Mouse (Mus musculus): Measurements from ENCODE around the gene Map2k7. TPM values are rescaled to one million over a fixed set of nuclear protein-coding genes. Genes with fewer than 3 reads are reported as not detected.

The Map2k7 gene
- polyA plus RNA-seq, 1 experiment from 2014 or later = 20.4 TPM

DNA sequence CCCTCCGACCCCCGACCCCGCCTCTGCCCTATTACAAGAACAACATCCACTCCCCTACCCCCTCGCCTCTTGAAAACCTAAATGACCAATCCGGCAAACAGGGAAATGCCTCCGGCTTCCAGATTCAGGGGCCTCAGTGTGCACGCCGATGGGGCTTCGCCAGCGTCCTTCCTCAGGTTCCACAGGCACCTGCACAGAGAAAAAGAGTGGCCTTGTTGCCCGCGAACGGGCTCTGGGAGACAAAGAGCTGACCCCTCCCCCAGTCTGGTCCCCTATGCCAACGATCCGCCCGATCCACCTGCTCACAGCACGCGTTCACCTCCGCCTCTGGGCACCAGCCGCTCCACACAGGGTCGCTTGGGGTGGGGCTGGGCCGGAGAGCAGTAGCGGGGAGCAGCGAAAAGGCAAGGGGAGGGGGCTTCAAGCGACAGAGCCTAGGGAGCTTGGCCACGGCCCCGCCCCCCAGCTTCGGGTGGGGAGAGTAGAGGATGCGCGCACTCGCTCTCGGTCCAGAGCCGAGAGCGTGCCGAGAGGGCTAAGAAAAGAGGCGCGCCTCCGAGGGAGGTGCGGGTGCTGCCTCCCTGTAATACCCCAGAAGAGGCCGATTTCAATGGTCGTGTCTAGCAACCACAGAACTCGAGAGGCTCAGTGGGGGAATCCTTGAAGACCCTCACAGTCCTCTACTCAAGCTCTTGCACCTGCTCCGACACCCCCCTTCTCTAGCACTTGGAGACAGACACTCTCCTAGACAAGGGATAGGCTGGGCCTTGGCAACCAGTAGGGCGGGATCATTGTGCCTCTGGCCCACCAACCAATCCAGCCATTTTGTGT lies 21.5 kb upstream of the Map2k7 start, which contains the start of gene Prr36:
Gene Prr36, minus strand, starts transcription at position 669 of the 831 bp plus-strand sequence.
- H3K36me3 ChIP-seq (ENCODE audit: control insufficient read depth, insufficient read depth, low read length) = no peaks in the 10 kb centered on the region
- H3K27me3 ChIP-seq (ENCODE audit: control insufficient read depth, insufficient read depth, low read length) = peaks cover 2% of the 10 kb centered on the region; the same call in 1 of the 2 replicates
- peaks cover 10% of the 10 kb centered on the region for H3K4me1 ChIP-seq (replicated peaks; ENCODE audit: control insufficient read depth, insufficient read depth, low read length)
- DNase-seq (ENCODE audit: low spot score) = peak; percentile 87
- peak within 1 kb of the TSS; percentile 78 for H3K4me2 ChIP-seq (replicated peaks; ENCODE audit: low read depth, low read length)
- peak within 1 kb of the TSS; percentile 83 for H3K27ac ChIP-seq (ENCODE audit: low read depth, low read length)
- WGBS = under 1% methylated on average over 39 of the region's 44 CpGs
- peak within 1 kb of the TSS; percentile 91 for H3K9ac ChIP-seq (ENCODE audit: low read depth, low read length)
- peak within 1 kb of the TSS; percentile 65 for H3K4me3 ChIP-seq (ENCODE audit: low read depth, low read length)
- H3K9me3 ChIP-seq (ENCODE audit: control insufficient read depth, low read length) = no peaks in the 10 kb centered on the region
- peak; percentile 92 for ATAC-seq (ENCODE audit: low FRiP score)

DNA sequence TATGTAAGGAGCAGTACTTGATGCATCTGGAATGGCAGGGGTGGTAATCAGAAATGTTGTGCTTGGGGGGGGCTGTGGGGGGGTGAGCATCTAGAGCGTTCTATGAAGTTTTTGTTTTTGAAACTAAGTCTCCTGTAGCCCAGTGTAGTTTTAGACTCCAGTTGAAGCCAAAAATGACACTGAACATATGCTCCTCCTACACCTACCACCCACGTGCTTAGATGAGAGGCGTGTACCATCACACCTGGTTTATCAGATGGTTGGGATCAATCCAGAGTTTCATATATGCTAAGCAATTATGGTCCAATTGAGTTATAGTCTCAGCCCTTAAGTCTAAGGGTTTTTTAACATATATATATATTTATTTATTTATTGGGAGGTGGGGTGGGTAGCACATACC lies 18.9 kb upstream of the Map2k7 start:
- H3K9me3 ChIP-seq (ENCODE audit: control insufficient read depth, low read length) = no peaks in the 10 kb centered on the region
- ATAC-seq (ENCODE audit: low FRiP score) (no peak), DNase-seq (ENCODE audit: low spot score) (no peak)
- peaks cover under 1% of the 10 kb centered on the region; the same call in 1 of the 2 replicates for H3K4me1 ChIP-seq (replicated peaks; ENCODE audit: control insufficient read depth, insufficient read depth, low read length)
- no peak overlapping the region for H3K4me3 ChIP-seq (ENCODE audit: low read depth, low read length)
- WGBS = 92% methylated on average over 3 of the region's 3 CpGs
- H3K9ac ChIP-seq (ENCODE audit: low read depth, low read length) = no peak overlapping the region
- no peak overlapping the region for H3K27ac ChIP-seq (ENCODE audit: low read depth, low read length)
- H3K4me2 ChIP-seq (replicated peaks; ENCODE audit: low read depth, low read length) = no peak overlapping the region
- no peaks in the 10 kb centered on the region; the same call in 1 of the 2 replicates for H3K27me3 ChIP-seq (ENCODE audit: control insufficient read depth, insufficient read depth, low read length)
- no peaks in the 10 kb centered on the region for H3K36me3 ChIP-seq (ENCODE audit: control insufficient read depth, insufficient read depth, low read length)

GRCm38 (mm10) chr8:4222059-4222458 lies 16.5 kb upstream of the Map2k7 start:
- no peak overlapping the region for H3K27ac ChIP-seq (ENCODE audit: low read depth, low read length)
- H3K4me3 ChIP-seq (ENCODE audit: low read depth, low read length) = no peak overlapping the region
- no peak overlapping the region for H3K9ac ChIP-seq (ENCODE audit: low read depth, low read length)
- ATAC-seq (ENCODE audit: low FRiP score) = no peak
- no peak for DNase-seq (ENCODE audit: low spot score)
- H3K9me3 ChIP-seq (ENCODE audit: control insufficient read depth, low read length) = no peaks in the 10 kb centered on the region
- no peaks in the 10 kb centered on the region; the same call in 1 of the 2 replicates for H3K4me1 ChIP-seq (replicated peaks; ENCODE audit: control insufficient read depth, insufficient read depth, low read length)
- H3K36me3 ChIP-seq (ENCODE audit: control insufficient read depth, insufficient read depth, low read length) = no peaks in the 10 kb centered on the region
- no peak overlapping the region for H3K4me2 ChIP-seq (replicated peaks; ENCODE audit: low read depth, low read length)
- H3K27me3 ChIP-seq (ENCODE audit: control insufficient read depth, insufficient read depth, low read length) = peaks cover 2% of the 10 kb centered on the region; the same call in 1 of the 2 replicates

DNA sequence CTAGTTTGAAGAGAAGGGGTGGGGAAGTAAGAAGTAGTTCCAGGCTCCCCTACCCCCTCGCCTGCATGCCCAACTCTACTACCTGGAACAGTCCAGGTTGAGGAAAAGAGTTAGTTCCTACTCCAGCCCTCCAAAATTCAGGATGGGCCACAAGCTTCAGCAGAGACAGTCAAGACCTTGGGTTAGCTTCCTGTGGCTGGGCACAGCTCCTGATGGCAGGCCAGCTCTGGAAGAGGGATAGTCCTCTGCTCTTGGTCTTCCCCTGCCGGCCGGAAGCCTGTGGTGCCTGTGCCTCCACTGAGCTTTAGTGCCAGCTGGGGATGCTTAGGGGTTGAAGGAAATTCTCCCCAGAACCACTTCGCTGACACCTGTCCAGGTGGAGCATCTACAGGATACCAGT lies 12.2 kb upstream of the Map2k7 start:
- no peak overlapping the region for H3K9ac ChIP-seq (ENCODE audit: low read depth, low read length)
- H3K36me3 ChIP-seq (ENCODE audit: control insufficient read depth, insufficient read depth, low read length) = no peaks in the 10 kb centered on the region
- 25% methylated on average over 4 of the region's 4 CpGs for WGBS
- DNase-seq (ENCODE audit: low spot score) (no peak), ATAC-seq (ENCODE audit: low FRiP score) (no peak)
- peak overlapping the region; percentile 20; the same call in 1 of the 2 replicates for H3K4me2 ChIP-seq (replicated peaks; ENCODE audit: low read depth, low read length)
- no peak overlapping the region for H3K27ac ChIP-seq (ENCODE audit: low read depth, low read length)
- H3K4me1 ChIP-seq (replicated peaks; ENCODE audit: control insufficient read depth, insufficient read depth, low read length) = no peaks in the 10 kb centered on the region; the same call in 1 of the 2 replicates
- peaks cover 10% of the 10 kb centered on the region for H3K27me3 ChIP-seq (ENCODE audit: control insufficient read depth, insufficient read depth, low read length)
- no peak overlapping the region for H3K4me3 ChIP-seq (ENCODE audit: low read depth, low read length)
- H3K9me3 ChIP-seq (ENCODE audit: control insufficient read depth, low read length) = no peaks in the 10 kb centered on the region

DNA sequence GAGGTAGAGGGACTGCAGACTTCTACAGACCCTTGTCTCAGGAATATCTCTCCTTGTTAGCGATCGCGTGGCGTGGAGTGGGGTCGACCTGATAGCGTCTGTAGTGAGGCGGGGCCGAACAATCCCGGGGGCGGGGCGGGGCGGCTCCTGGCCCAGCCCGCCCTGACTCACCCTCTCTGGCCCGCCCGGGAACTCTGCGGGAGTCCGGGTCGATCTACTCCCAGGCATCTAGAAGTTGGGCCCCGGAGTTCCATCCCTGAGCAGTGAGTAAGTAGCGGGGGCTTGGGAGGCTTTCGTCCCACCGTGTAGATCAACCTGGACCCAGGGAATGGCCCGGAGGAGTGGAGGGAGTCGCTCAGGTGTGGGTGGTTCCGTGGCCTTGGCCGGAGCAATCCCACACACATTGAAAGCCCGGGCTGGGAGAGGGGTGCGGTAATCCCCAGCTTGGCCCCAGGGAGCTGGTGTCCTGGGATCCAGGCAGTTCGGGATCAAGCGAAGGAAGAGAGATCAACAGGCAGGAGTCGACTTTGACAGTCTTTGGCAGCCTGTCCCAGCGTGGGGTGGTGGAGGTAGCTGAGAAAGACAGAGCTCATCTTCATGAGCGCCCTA lies 11.7 kb upstream of the Map2k7 start, which contains the start of gene Lrrc8e:
Gene Lrrc8e, plus strand, starts transcription at position 89 of the 609 bp plus-strand sequence.
- Histone ChIP-seq H3K36me3 (ENCODE audit: control insufficient read depth, insufficient read depth, low read length) (no peaks in the 10 kb centered on the region), H3K27me3 (ENCODE audit: control insufficient read depth, insufficient read depth, low read length) (peaks cover 10% of the 10 kb centered on the region), H3K9ac (ENCODE audit: low read depth, low read length) (no peak within 1 kb of the TSS), H3K4me1 (replicated peaks; ENCODE audit: control insufficient read depth, insufficient read depth, low read length) (no peaks in the 10 kb centered on the region; the same call in 1 of the 2 replicates), H3K9me3 (ENCODE audit: control insufficient read depth, low read length) (no peaks in the 10 kb centered on the region), H3K4me3 (ENCODE audit: low read depth, low read length) (no peak within 1 kb of the TSS), H3K4me2 (replicated peaks; ENCODE audit: low read depth, low read length) (peak within 1 kb of the TSS; percentile 20; the same call in 1 of the 2 replicates), H3K27ac (ENCODE audit: low read depth, low read length) (no peak within 1 kb of the TSS)
- ATAC-seq (ENCODE audit: low FRiP score) = peak; percentile 63
- WGBS = 4% methylated on average over 33 of the region's 33 CpGs
- DNase-seq (ENCODE audit: low spot score) = no peak

GRCm38 (mm10) chr8:4227919-4228318 lies 10.6 kb upstream of the Map2k7 start:
- ATAC-seq (ENCODE audit: low FRiP score) (no peak), DNase-seq (ENCODE audit: low spot score) (no peak)
- Histone ChIP-seq H3K9me3 (ENCODE audit: control insufficient read depth, low read length) (no peaks in the 10 kb centered on the region), H3K9ac (ENCODE audit: low read depth, low read length) (no peak overlapping the region), H3K27ac (ENCODE audit: low read depth, low read length) (no peak overlapping the region), H3K4me2 (replicated peaks; ENCODE audit: low read depth, low read length) (no peak overlapping the region), H3K4me3 (ENCODE audit: low read depth, low read length) (no peak overlapping the region), H3K4me1 (replicated peaks; ENCODE audit: control insufficient read depth, insufficient read depth, low read length) (no peaks in the 10 kb centered on the region; the same call in 1 of the 2 replicates), H3K36me3 (ENCODE audit: control insufficient read depth, insufficient read depth, low read length) (no peaks in the 10 kb centered on the region), H3K27me3 (ENCODE audit: control insufficient read depth, insufficient read depth, low read length) (peaks cover 10% of the 10 kb centered on the region)
- WGBS = 87% methylated on average over 4 of the region's 4 CpGs

DNA sequence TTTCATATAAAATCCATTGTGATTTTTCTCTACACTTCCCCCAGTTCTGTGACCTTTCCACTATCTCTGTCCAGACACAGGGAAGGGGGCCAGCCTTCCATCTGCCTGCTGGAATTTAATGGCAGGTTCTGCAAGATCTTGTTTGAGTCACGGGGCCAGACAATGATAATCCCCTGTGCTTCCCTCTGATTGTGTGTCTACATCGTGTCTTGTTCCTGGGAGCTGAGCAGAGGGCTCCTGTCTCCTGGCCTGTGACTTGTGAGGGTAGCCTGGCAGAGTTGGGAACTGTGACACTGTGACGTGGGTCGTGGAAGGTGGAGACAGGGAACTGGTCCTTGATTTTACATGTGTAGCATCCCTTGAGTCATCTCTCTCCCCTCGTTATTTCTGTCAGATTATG lies 8.8 kb upstream of the Map2k7 start:
- Histone ChIP-seq H3K9ac (ENCODE audit: low read depth, low read length) (no peak overlapping the region), H3K4me3 (ENCODE audit: low read depth, low read length) (no peak overlapping the region), H3K9me3 (ENCODE audit: control insufficient read depth, low read length) (no peaks in the 10 kb centered on the region), H3K27ac (ENCODE audit: low read depth, low read length) (no peak overlapping the region), H3K4me2 (replicated peaks; ENCODE audit: low read depth, low read length) (no peak overlapping the region), H3K4me1 (replicated peaks; ENCODE audit: control insufficient read depth, insufficient read depth, low read length) (no peaks in the 10 kb centered on the region; the same call in 1 of the 2 replicates), H3K36me3 (ENCODE audit: control insufficient read depth, insufficient read depth, low read length) (no peaks in the 10 kb centered on the region), H3K27me3 (ENCODE audit: control insufficient read depth, insufficient read depth, low read length) (peaks cover 10% of the 10 kb centered on the region)
- no peak for DNase-seq (ENCODE audit: low spot score)
- ATAC-seq (ENCODE audit: low FRiP score) = no peak
- 81% methylated on average over 5 of the region's 5 CpGs for WGBS

GRCm38 (mm10) chr8:4230612-4231351 lies 7.8 kb upstream of the Map2k7 start:
- Histone ChIP-seq H3K27ac (ENCODE audit: low read depth, low read length) (no peak overlapping the region), H3K4me3 (ENCODE audit: low read depth, low read length) (no peak overlapping the region), H3K27me3 (ENCODE audit: control insufficient read depth, insufficient read depth, low read length) (peaks cover 10% of the 10 kb centered on the region), H3K9ac (ENCODE audit: low read depth, low read length) (no peak overlapping the region), H3K4me2 (replicated peaks; ENCODE audit: low read depth, low read length) (no peak overlapping the region), H3K9me3 (ENCODE audit: control insufficient read depth, low read length) (no peaks in the 10 kb centered on the region), H3K36me3 (ENCODE audit: control insufficient read depth, insufficient read depth, low read length) (no peaks in the 10 kb centered on the region), H3K4me1 (replicated peaks; ENCODE audit: control insufficient read depth, insufficient read depth, low read length) (no peaks in the 10 kb centered on the region; the same call in 1 of the 2 replicates)
- ATAC-seq (ENCODE audit: low FRiP score) = no peak
- DNase-seq (ENCODE audit: low spot score) = no peak
- 62% methylated on average over 10 of the region's 10 CpGs for WGBS
